Mouse (Mus musculus) intestine, embryonic 15.5 days (tissue): Measurements from ENCODE around the gene Taar7e. TPM values are rescaled to one million over a fixed set of nuclear protein-coding genes. Genes with fewer than 3 reads are reported as not detected.
A peak's percentile ranks its signal among the peaks of the same experiment; 100 is the strongest.
"Not testable (repeated sequence)": the region's sequence is repeated elsewhere in the genome, so short reads cannot be mapped to it uniquely, and the experiment has no call there.

Source experiments
- ATAC-seq: fragments of 200-750 bp; cut with Nextera tagmentation; 2 replicates; pipeline ENCODE4 v1.8.0; 2017; ENCODE audit warnings: moderate TSS enrichment, moderate library complexity
- H3K27ac ChIP-seq: fragments of 300-500 bp; sonication (generic); 2 replicates; pipeline ENCODE4 v1.5.1; 2015; ENCODE audit warnings: mild to moderate bottlenecking, inconsistent platforms
- H3K27me3 ChIP-seq: fragments of 300-500 bp; sonication (generic); replicated peaks from 2 replicates; pipeline ENCODE4 v1.6.1; 2015; ENCODE audit warnings: inconsistent platforms
- H3K36me3 ChIP-seq: fragments of 300-500 bp; sonication (generic); 2 replicates; pipeline ENCODE4 v1.6.1; 2015; ENCODE audit warnings: inconsistent platforms
- H3K4me1 ChIP-seq: fragments of 300-500 bp; sonication (generic); replicated peaks from 2 replicates; pipeline ENCODE4 v1.6.1; 2015; ENCODE audit warnings: inconsistent platforms
- H3K4me2 ChIP-seq: fragments of 300-500 bp; sonication (generic); replicated peaks from 2 replicates; pipeline ENCODE4 v1.6.1; 2015; ENCODE audit warnings: mild to moderate bottlenecking, inconsistent platforms
- H3K4me3 ChIP-seq: fragments of 300-500 bp; sonication (generic); replicated peaks from 2 replicates; pipeline ENCODE4 v1.5.1; 2015; ENCODE audit warnings: inconsistent platforms
- H3K9ac ChIP-seq: fragments of 300-500 bp; sonication (generic); 2 replicates; pipeline ENCODE4 v1.6.1; 2015; ENCODE audit warnings: inconsistent platforms
- H3K9me3 ChIP-seq: fragments of 300-500 bp; sonication (generic); 2 replicates; pipeline ENCODE4 v1.6.1; 2016; ENCODE audit warnings: inconsistent platforms
- WGBS: fragments of 180-500 bp; shearing (Covaris S2); methylation state at CpG from one replicate; pipeline ENCODE4 v1.1.7; 2015; 5-methylcytosine and 5-hydroxymethylcytosine counted together
- polyA plus RNA-seq: library from polyadenylated mRNA; unstranded; fragments of >200 nt; fragmentation: Nextera tagmentation; extraction: Ambion mirVana; gene quantifications from 2 replicates; pipeline ENCODE4 v1.2.1, GENCODE M21; 2015

Taar7e gene
- polyA plus RNA-seq, 1 experiment from 2014 or later: not detected

- not testable (repeated sequence) for H3K9me3 ChIP-seq, H3K4me2 ChIP-seq, H3K27me3 ChIP-seq, H3K27ac ChIP-seq, H3K9ac ChIP-seq, H3K4me1 ChIP-seq, H3K36me3 ChIP-seq, H3K4me3 ChIP-seq, ATAC-seq
- 84% methylated on average over 2 of the region's 4 CpGs for WGBS
Observed at GRCm38 (mm10) chr10:24076200-24076599, 38.8 kb downstream of the Taar7e start, which contains the start of gene Taar8a. TSS of gene Taar8a (plus strand) at chr10:24076500.

GRCm38 (mm10) chr10:24080166-24080565 is 42.8 kb downstream of the Taar7e start:
- no peaks in the 10 kb centered on the region for H3K9me3 ChIP-seq

DNA sequence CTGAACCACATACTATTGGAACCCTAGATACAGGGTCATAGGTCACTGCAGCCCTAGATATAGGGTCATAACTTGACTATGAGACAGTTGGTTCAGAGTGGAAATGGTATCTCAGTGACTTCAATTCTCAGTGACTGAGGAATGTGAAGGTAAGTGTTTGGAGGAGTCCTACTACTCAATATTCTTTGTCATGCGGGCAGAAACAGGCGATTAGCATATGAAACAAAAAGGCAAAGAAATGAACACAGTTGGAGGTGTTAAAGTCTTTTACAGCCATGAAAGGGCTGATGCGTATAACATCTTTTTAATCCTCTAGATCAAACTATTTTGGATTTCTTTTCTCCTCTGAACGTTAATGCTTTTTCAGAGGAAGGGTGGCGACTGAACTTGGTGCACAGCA is 48.5 kb downstream of the Taar7e start:
- H3K4me2 ChIP-seq: no peak overlapping the region
- H3K27ac ChIP-seq: no peak overlapping the region
- 71% methylated on average over 5 of the region's 5 CpGs for WGBS
- no peak overlapping the region for H3K4me3 ChIP-seq
- H3K9me3 ChIP-seq: no peaks in the 10 kb centered on the region
- no peaks in the 10 kb centered on the region for H3K36me3 ChIP-seq
- no peak for ATAC-seq
- H3K4me1 ChIP-seq: no peaks in the 10 kb centered on the region
- no peak overlapping the region for H3K9ac ChIP-seq
- no peaks in the 10 kb centered on the region for H3K27me3 ChIP-seq

More at GRCm38 (mm10) chr10:24080166-24080565, 42.8 kb downstream of the Taar7e start:
- no peak overlapping the region for H3K4me2 ChIP-seq
- no peaks in the 10 kb centered on the region for H3K4me1 ChIP-seq
- 41% methylated on average over 3 of the region's 3 CpGs for WGBS
- no peak overlapping the region for H3K27ac ChIP-seq
- H3K27me3 ChIP-seq: no peaks in the 10 kb centered on the region
- no peak for ATAC-seq
- H3K9ac ChIP-seq: no peak overlapping the region
- H3K4me3 ChIP-seq: no peak overlapping the region
- no peaks in the 10 kb centered on the region for H3K36me3 ChIP-seq

DNA sequence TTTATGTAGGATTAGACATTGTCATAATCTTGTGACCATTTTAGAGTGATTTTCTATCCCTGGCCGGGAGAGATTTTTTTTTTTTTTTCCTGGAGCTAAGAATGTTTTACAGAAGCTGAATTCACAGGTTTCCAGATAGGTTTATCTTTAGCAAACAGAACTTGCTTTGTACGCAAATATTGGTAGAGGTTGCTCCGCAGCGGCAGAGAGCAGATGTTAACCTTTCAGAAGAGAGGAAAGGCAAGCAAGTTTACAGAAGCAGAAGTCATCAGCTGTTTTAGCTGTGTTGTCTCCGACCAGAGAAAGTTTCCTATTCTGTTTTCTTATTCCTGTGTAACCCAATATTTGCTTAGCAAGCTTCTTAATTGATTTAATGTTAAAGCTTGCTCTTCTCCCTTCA is 49.1 kb downstream of the Taar7e start:
- peak; percentile 77 for ATAC-seq
- Histone ChIP-seq H3K9ac (no peak overlapping the region), H3K9me3 (no peaks in the 10 kb centered on the region), H3K4me3 (no peak overlapping the region), H3K27ac (0 out of 2 replicates have a peak overlapping the region, but pooled peaks have one; percentile 44), H3K4me2 (no peak overlapping the region), H3K4me1 (no peaks in the 10 kb centered on the region), H3K36me3 (no peaks in the 10 kb centered on the region), H3K27me3 (no peaks in the 10 kb centered on the region)
- WGBS: 50% methylated on average over 5 of the region's 5 CpGs

GRCm38 (mm10) chr10:24087168-24087567 is 49.8 kb downstream of the Taar7e start:
- Histone ChIP-seq H3K4me2 (no peak overlapping the region), H3K4me1 (no peaks in the 10 kb centered on the region), H3K4me3 (no peak overlapping the region), H3K9me3 (no peaks in the 10 kb centered on the region), H3K9ac (no peak overlapping the region), H3K27ac (0 out of 2 replicates have a peak overlapping the region, but pooled peaks have one; percentile 44), H3K36me3 (no peaks in the 10 kb centered on the region), H3K27me3 (no peaks in the 10 kb centered on the region)
- ATAC-seq: no peak; the same call in 1 of the 2 replicates
- WGBS: 84% methylated on average over 2 of the region's 2 CpGs

Other genes starting within 250 kb of the Taar7e start
- gene Slc18b1, start 240.6 kb upstream of the Taar7e start, polyA plus RNA-seq: 15.8 and 17.0 TPM in 2 replicates
- 0.24 and 0.28 TPM in 2 replicates for gene Vnn3, start 186.2 kb upstream of the Taar7e start, polyA plus RNA-seq
- gene Vnn1, start 142.9 kb upstream of the Taar7e start, polyA plus RNA-seq: 1.9 and 2.4 TPM in 2 replicates
- gene Taar1, start 117.3 kb upstream of the Taar7e start, polyA plus RNA-seq: not detected in 2 replicates
- 0.14 and 0.21 TPM in 2 replicates for gene Taar2, start 99.0 kb upstream of the Taar7e start, polyA plus RNA-seq
- gene Taar3, start 88.1 kb upstream of the Taar7e start, polyA plus RNA-seq: not detected in 2 replicates
- not detected in 2 replicates for gene Taar4, start 77.1 kb upstream of the Taar7e start, polyA plus RNA-seq
- gene Taar5, start 66.9 kb upstream of the Taar7e start, polyA plus RNA-seq: not detected in 2 replicates
- not detected in 2 replicates for gene Taar6, start 52.0 kb upstream of the Taar7e start, polyA plus RNA-seq
- not detected in 2 replicates for gene Taar7a, start 44.1 kb upstream of the Taar7e start, polyA plus RNA-seq
- gene Taar7b, start 37.7 kb upstream of the Taar7e start, polyA plus RNA-seq: not detected in 2 replicates
- not detected in 2 replicates for gene Taar7d, start 10.4 kb upstream of the Taar7e start, polyA plus RNA-seq
- not detected in 2 replicates for gene Taar7f, start 11.9 kb downstream of the Taar7e start, polyA plus RNA-seq
- not detected in 2 replicates for gene Taar8a, start 38.9 kb downstream of the Taar7e start, polyA plus RNA-seq
- not detected in 2 replicates for gene Taar8b, start 54.7 kb downstream of the Taar7e start, polyA plus RNA-seq
- not detected in 2 replicates for gene Taar8c, start 64.3 kb downstream of the Taar7e start, polyA plus RNA-seq
- not detected in 2 replicates for gene Taar9, start 71.9 kb downstream of the Taar7e start, polyA plus RNA-seq
- 123 and 127 TPM in 2 replicates for gene Stx7, start 111.7 kb downstream of the Taar7e start, polyA plus RNA-seq
- 14.2 and 14.7 TPM in 2 replicates for gene Moxd1, start 185.9 kb downstream of the Taar7e start, polyA plus RNA-seq